Mouse (Mus musculus): ENCODE measurements around the gene Klhl12. TPM values are rescaled to one million over a fixed set of nuclear protein-coding genes. Genes with fewer than 3 reads are reported as not detected.
A peak's percentile ranks its signal among the peaks of the same experiment; 100 is the strongest.
"Not testable (repeated sequence)": the region's sequence is repeated elsewhere in the genome, so short reads cannot be mapped to it uniquely, and the experiment has no call there.

Klhl12 gene
- polyA plus RNA-seq, 1 experiment from 2014 or later, result 35.3 TPM

- Histone ChIP-seq H3K4me1 (replicated peaks) (peaks cover 88% of the 10 kb centered on the region), H3K4me3 (replicated peaks) (peak overlapping the region; percentile 78)
- 10% methylated on average over 5 of the region's 5 CpGs for WGBS (ENCODE audit: insufficient replicate concordance)
Measured at GRCm38 (mm10) chr1:134419751-134420458, 35.4 kb upstream of the Klhl12 start.

GRCm38 (mm10) chr1:134423911-134424310 lies 31.4 kb upstream of the Klhl12 start:
- H3K4me3 ChIP-seq (replicated peaks), result peak overlapping the region; percentile 15; the same call in 1 of the 2 replicates

More at GRCm38 (mm10) chr1:134419751-134420458, 35.4 kb upstream of the Klhl12 start:
- Histone ChIP-seq H3K9ac (peak overlapping the region; percentile 40), H3K27me3 (no peaks in the 10 kb centered on the region), H3K9me3 (replicated peaks) (no peaks in the 10 kb centered on the region), H3K4me2 (peak overlapping the region; percentile 77), H3K27ac (replicated peaks) (peak overlapping the region; percentile 99), H3K36me3 (replicated peaks) (peaks cover 34% of the 10 kb centered on the region)
- no peak for ATAC-seq (ENCODE audit: insufficient read depth)

GRCm38 (mm10) chr1:134426289-134426688 lies 29.0 kb upstream of the Klhl12 start:
- peak; percentile 99 for ATAC-seq (ENCODE audit: insufficient read depth)
- WGBS (ENCODE audit: insufficient replicate concordance), result 14% methylated on average over 5 of the region's 5 CpGs
- H3K9me3 ChIP-seq (replicated peaks), result no peaks in the 10 kb centered on the region
- peak overlapping the region; percentile 53 for H3K4me2 ChIP-seq
- peak overlapping the region; percentile 95 for H3K27ac ChIP-seq (replicated peaks)
- H3K4me3 ChIP-seq (replicated peaks), result peak overlapping the region; percentile 16; the same call in 1 of the 2 replicates
- H3K4me1 ChIP-seq (replicated peaks), result peaks cover 79% of the 10 kb centered on the region
- peak overlapping the region; percentile 37 for H3K9ac ChIP-seq
- peaks cover 87% of the 10 kb centered on the region for H3K36me3 ChIP-seq (replicated peaks)
- H3K27me3 ChIP-seq, result no peaks in the 10 kb centered on the region

More at GRCm38 (mm10) chr1:134423911-134424310, 31.4 kb upstream of the Klhl12 start:
- WGBS (ENCODE audit: insufficient replicate concordance), result 40% methylated on average over 10 of the region's 10 CpGs
- peaks cover 94% of the 10 kb centered on the region for H3K4me1 ChIP-seq (replicated peaks)
- peak; percentile 74 for ATAC-seq (ENCODE audit: insufficient read depth)
- peaks cover 63% of the 10 kb centered on the region for H3K36me3 ChIP-seq (replicated peaks)
- 0 out of 2 replicates have a peak overlapping the region, but pooled peaks have one; percentile 22 for H3K9ac ChIP-seq
- peak overlapping the region; percentile 95 for H3K27ac ChIP-seq (replicated peaks)
- no peaks in the 10 kb centered on the region for H3K9me3 ChIP-seq (replicated peaks)
- peak overlapping the region; percentile 64 for H3K4me2 ChIP-seq
- no peaks in the 10 kb centered on the region for H3K27me3 ChIP-seq

- H3K9me3 ChIP-seq (replicated peaks), result no peaks in the 10 kb centered on the region
- WGBS (ENCODE audit: insufficient replicate concordance), result 84% methylated on average over 10 of the region's 10 CpGs
- no peak overlapping the region for H3K9ac ChIP-seq
- H3K4me1 ChIP-seq (replicated peaks), result peaks cover 47% of the 10 kb centered on the region
- H3K36me3 ChIP-seq (replicated peaks), result peaks cover 63% of the 10 kb centered on the region
- H3K4me3 ChIP-seq (replicated peaks), result no peak overlapping the region
- ATAC-seq (ENCODE audit: insufficient read depth), result no peak
- H3K27ac ChIP-seq (replicated peaks), result 0 out of 2 replicates have a peak overlapping the region, but pooled peaks have one; percentile 1
- no peak overlapping the region for H3K4me2 ChIP-seq
- no peaks in the 10 kb centered on the region for H3K27me3 ChIP-seq
Measured at GRCm38 (mm10) chr1:134433002-134433401, 22.3 kb upstream of the Klhl12 start.

- H3K27ac ChIP-seq (replicated peaks), result 0 out of 2 replicates have a peak overlapping the region, but pooled peaks have one; percentile 10
- ATAC-seq (ENCODE audit: insufficient read depth), result no peak
Measured at GRCm38 (mm10) chr1:134433473-134433872, 21.9 kb upstream of the Klhl12 start.

GRCm38 (mm10) chr1:134435414-134435813 lies 19.9 kb upstream of the Klhl12 start:
- no peak for ATAC-seq (ENCODE audit: insufficient read depth)
- 0 out of 2 replicates have a peak overlapping the region, but pooled peaks have one; percentile 20 for H3K4me2 ChIP-seq

More at GRCm38 (mm10) chr1:134433473-134433872, 21.9 kb upstream of the Klhl12 start:
- Histone ChIP-seq H3K27me3 (no peaks in the 10 kb centered on the region), H3K36me3 (replicated peaks) (peaks cover 58% of the 10 kb centered on the region), H3K4me2 (no peak overlapping the region), H3K9ac (no peak overlapping the region), H3K9me3 (replicated peaks) (no peaks in the 10 kb centered on the region), H3K4me3 (replicated peaks) (no peak overlapping the region), H3K4me1 (replicated peaks) (peaks cover 42% of the 10 kb centered on the region)
- 75% methylated on average over 4 of the region's 4 CpGs for WGBS (ENCODE audit: insufficient replicate concordance)

GRCm38 (mm10) chr1:134440437-134440836 lies 14.9 kb upstream of the Klhl12 start:
- H3K4me2 ChIP-seq, result no peak overlapping the region
- no peaks in the 10 kb centered on the region for H3K36me3 ChIP-seq (replicated peaks)
- H3K9me3 ChIP-seq (replicated peaks), result no peaks in the 10 kb centered on the region
- 64% methylated on average over 6 of the region's 6 CpGs for WGBS (ENCODE audit: insufficient replicate concordance)
- no peak for ATAC-seq (ENCODE audit: insufficient read depth)
- no peak overlapping the region for H3K9ac ChIP-seq
- H3K4me3 ChIP-seq (replicated peaks), result no peak overlapping the region
- peaks cover 16% of the 10 kb centered on the region for H3K4me1 ChIP-seq (replicated peaks)
- no peaks in the 10 kb centered on the region for H3K27me3 ChIP-seq
- H3K27ac ChIP-seq (replicated peaks), result no peak overlapping the region

More at GRCm38 (mm10) chr1:134435414-134435813, 19.9 kb upstream of the Klhl12 start:
- Histone ChIP-seq H3K9me3 (replicated peaks) (no peaks in the 10 kb centered on the region), H3K4me1 (replicated peaks) (peaks cover 30% of the 10 kb centered on the region), H3K9ac (no peak overlapping the region), H3K27ac (replicated peaks) (no peak overlapping the region), H3K36me3 (replicated peaks) (peaks cover 39% of the 10 kb centered on the region), H3K27me3 (no peaks in the 10 kb centered on the region), H3K4me3 (replicated peaks) (no peak overlapping the region)
- WGBS (ENCODE audit: insufficient replicate concordance), result 29% methylated on average over 4 of the region's 4 CpGs

GRCm38 (mm10) chr1:134441737-134442136 lies 13.6 kb upstream of the Klhl12 start:
- H3K9me3 ChIP-seq (replicated peaks); ATAC-seq (ENCODE audit: insufficient read depth); H3K9ac ChIP-seq; H3K4me3 ChIP-seq (replicated peaks); H3K27me3 ChIP-seq; H3K36me3 ChIP-seq (replicated peaks); H3K4me2 ChIP-seq; H3K27ac ChIP-seq (replicated peaks): not testable (repeated sequence)
- peaks cover 13% of the 10 kb centered on the region for H3K4me1 ChIP-seq (replicated peaks)
- 94% methylated on average over 8 of the region's 10 CpGs for WGBS (ENCODE audit: insufficient replicate concordance)

GRCm38 (mm10) chr1:134442394-134442793 lies 12.9 kb upstream of the Klhl12 start:
- Histone ChIP-seq H3K4me1 (replicated peaks) (peaks cover 13% of the 10 kb centered on the region), H3K9me3 (replicated peaks) (no peaks in the 10 kb centered on the region), H3K4me2 (no peak overlapping the region), H3K27me3 (no peaks in the 10 kb centered on the region), H3K36me3 (replicated peaks) (no peaks in the 10 kb centered on the region), H3K9ac (no peak overlapping the region), H3K27ac (replicated peaks) (no peak overlapping the region), H3K4me3 (replicated peaks) (no peak overlapping the region)
- ATAC-seq (ENCODE audit: insufficient read depth), result no peak
- 92% methylated on average over 3 of the region's 3 CpGs for WGBS (ENCODE audit: insufficient replicate concordance)

GRCm38 (mm10) chr1:134443288-134443687 lies 12.0 kb upstream of the Klhl12 start:
- not testable (repeated sequence) for H3K4me2 ChIP-seq; H3K4me3 ChIP-seq (replicated peaks); H3K9ac ChIP-seq; H3K9me3 ChIP-seq (replicated peaks); ATAC-seq (ENCODE audit: insufficient read depth); H3K27me3 ChIP-seq; H3K36me3 ChIP-seq (replicated peaks); H3K27ac ChIP-seq (replicated peaks)
- 88% methylated on average over 1 of the region's 1 CpGs for WGBS (ENCODE audit: insufficient replicate concordance)
- peaks cover 13% of the 10 kb centered on the region for H3K4me1 ChIP-seq (replicated peaks)

GRCm38 (mm10) chr1:134445418-134445817 lies 9.9 kb upstream of the Klhl12 start:
- no peak overlapping the region for H3K4me3 ChIP-seq (replicated peaks)
- no peaks in the 10 kb centered on the region for H3K27me3 ChIP-seq
- H3K4me2 ChIP-seq, result no peak overlapping the region
- H3K9ac ChIP-seq, result no peak overlapping the region
- H3K27ac ChIP-seq (replicated peaks), result no peak overlapping the region
- no peaks in the 10 kb centered on the region for H3K36me3 ChIP-seq (replicated peaks)
- ATAC-seq (ENCODE audit: insufficient read depth), result no peak
- peaks cover 13% of the 10 kb centered on the region for H3K4me1 ChIP-seq (replicated peaks)
- H3K9me3 ChIP-seq (replicated peaks), result no peaks in the 10 kb centered on the region
- 63% methylated on average over 2 of the region's 2 CpGs for WGBS (ENCODE audit: insufficient replicate concordance)

All from liver, embryonic 15.5 days (tissue).